Mouse (Mus musculus) naive thymus-derived CD4-positive, alpha-beta T cell, adult 2 months (primary cell): ENCODE results near the gene Adcyap1.

Experiments
- DNase-seq: peaks from one replicate; pipeline ENCODE4 v3.0.0-alpha.2; 2011; ENCODE audit warnings: low read depth

Gene Adcyap1

DNA sequence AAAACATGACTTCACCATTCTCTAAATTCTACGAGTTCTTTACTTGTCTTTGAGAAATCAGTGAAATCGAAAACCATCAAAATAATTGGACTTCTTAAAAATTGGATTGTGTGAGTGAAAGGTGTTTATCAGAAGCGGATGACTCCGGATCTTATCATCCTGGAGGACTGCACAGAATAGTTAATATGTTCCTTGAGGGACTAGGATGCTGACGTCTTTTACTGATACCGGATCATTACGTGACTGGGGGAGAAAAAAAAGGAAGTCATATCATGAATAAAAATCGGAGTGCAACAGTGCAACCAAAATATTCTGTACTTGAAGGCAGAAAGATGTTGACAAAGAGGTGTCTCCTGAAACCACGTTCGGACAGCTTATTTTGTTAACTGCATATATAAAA lies at the start of gene Adcyap1:
Gene Adcyap1, plus strand, starts transcription at position 301 of the 400 bp plus-strand sequence.
- DNase-seq, result no peak

DNA sequence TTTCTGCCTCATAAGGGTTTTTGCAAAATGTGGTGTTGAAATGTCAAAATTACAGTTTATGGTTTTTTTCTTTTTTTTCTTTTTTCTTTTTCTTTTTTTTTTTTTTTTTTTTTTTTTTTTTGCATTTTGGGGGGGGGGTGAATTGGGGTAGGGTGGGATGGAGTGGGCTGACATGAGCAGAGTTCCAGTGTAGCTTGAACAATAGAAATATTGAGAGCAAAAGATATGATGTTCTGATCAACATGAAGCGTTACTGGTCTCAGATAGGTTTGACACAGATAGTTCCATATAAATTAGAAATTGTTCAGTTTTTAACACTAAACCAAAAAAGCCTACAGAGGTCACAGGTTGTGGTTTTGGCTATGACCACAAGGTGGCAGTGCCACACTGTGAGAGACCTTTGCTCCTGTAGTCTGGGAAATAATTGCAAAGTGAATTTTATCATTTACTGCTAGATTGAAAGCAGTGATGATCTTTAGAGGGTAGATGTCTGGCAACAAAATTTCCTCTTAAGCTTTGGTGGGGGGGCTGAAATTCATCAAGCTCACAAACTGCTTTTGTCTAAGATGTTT lies 40.5 kb upstream of the Adcyap1 start:
- no peak for DNase-seq

DNA sequence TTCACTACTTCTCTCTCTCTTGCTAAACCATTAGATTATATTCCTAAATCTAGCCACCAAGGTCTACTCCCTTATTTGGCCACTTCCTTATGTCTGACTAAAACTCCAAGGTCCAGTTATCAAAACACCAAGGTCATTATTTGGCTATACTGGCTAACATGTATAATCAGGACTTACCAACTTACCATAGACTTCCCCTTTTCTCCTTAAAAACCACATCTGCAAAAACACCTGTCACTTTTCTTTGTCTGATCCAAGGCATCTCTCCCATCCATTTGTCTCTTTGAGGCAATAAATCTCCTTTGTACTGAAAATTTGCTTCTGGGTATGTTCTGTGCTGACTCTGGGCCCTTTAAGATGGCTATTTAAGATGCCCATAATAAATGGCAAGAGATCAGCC lies 29.2 kb upstream of the Adcyap1 start:
- no peak for DNase-seq

DNA sequence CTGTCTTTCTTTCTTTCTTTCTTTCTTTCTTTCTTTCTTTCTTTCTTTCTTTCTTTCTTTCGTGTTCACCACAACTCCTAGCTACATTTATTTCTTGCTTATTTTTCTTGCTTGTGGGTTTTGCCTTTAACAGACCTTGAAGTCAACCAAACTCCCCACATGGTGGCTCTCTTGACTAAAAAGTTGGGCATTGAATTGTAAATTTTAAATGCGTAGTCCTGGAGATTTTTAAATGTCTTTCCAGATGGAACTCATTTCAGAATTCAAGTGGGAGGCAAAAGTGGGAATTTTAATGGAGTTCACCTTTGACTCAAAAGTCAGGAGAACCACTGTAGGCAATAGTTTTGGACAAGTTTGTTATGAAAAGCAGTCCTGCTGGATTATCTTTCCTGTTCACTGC lies 2.0 kb upstream of the Adcyap1 start:
- DNase-seq, result no peak

DNA sequence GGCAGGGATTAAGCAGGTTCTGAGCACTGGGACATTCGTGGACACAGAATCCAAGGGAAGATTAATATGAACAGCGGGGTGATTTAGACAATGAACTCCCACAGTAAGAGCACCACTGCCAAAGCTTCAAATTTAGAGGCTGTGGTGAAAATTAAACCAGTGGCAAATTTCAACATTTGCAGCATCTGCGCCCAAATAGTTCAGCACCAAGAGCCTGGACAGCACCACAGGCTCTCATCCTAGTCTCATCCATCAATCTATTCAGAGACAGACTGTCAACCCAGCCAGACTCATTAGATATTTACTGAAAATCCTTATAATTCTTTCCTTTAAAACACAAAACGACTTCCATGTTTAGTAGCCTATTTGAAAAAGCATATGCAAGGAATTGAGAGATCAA lies 604 bp upstream of the Adcyap1 start:
- DNase-seq, result no peak

DNA sequence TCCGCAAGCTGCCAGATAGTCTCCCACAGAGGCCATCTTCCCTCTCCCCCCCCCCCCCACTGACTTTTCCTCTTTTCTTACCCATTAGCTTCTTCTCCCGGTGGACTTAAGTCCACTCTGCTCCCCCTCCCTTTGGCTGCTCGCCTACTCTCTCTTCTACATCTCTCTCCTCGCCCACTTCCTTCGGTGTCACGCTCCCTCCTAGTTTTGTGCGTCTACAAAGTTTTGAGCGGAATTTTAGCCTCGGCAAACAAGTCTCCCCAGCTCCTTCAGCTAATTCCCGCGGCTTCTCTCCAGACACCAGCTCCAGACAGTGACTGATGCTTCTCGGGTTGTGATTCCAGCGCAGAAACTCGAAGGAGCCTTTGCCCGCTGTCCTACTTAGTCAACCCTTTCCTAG lies 401 bp downstream of the Adcyap1 start:
- DNase-seq, result no peak

DNA sequence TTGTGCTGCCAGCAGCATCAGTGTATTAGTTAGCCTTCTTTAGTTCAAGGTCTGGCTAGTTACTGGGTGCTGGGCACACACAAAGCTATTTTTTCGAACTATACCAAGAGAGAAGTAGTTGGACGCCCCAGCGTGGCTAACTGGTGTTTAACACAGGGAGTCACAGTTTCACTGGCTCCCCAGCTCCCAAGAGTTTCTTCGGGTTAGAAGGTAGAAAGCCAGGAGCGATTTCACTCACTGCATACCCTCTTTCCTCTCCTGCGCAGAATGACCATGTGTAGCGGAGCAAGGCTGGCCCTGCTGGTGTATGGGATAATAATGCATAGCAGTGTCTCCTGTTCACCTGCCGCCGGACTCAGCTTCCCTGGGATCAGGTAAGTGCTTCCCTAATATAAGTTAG lies 930 bp downstream of the Adcyap1 start:
- no peak for DNase-seq

DNA sequence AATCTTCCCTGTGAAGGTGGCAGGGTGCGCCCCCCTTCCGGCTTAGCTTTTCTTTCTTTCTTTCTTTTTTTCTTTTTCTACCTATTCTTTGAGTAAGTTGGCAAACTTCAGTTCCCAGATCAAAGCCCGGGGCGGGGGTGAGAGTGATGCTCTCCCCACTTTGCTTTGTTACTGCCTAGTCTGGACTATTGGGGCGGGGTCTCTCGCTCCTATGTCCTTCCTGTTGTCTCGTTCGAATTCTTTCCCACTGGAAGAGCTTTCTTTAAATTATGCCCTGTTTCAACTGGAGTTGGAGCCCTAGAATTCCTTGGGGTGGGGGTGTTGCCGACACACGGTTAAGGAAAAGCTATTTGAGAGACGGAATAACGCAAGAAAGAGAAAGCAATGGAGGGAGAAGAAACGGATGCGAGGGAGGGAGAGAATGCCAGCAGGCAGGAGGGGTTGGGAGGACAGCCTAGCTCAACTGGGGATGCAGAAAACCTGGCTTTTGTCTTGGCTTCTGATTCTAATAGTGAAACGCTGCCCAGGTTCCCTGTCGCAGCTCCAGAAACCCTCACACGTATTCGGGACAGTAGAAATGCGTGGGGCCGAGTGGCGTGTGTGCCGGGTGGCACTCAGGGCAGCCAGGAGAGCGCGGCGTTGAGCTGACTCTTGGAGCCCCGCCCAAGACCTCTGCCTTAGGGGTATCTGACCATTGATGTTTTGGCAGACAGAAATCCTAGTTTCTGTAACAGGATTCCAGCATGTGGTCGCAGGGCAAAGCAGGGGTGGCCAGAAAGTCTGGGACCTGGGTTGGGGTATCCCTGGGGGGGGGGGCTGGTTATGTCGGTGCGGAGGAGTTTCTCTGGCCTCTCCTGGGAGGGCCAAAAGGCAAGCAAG lies 1.8 kb downstream of the Adcyap1 start:
- no peak for DNase-seq

DNA sequence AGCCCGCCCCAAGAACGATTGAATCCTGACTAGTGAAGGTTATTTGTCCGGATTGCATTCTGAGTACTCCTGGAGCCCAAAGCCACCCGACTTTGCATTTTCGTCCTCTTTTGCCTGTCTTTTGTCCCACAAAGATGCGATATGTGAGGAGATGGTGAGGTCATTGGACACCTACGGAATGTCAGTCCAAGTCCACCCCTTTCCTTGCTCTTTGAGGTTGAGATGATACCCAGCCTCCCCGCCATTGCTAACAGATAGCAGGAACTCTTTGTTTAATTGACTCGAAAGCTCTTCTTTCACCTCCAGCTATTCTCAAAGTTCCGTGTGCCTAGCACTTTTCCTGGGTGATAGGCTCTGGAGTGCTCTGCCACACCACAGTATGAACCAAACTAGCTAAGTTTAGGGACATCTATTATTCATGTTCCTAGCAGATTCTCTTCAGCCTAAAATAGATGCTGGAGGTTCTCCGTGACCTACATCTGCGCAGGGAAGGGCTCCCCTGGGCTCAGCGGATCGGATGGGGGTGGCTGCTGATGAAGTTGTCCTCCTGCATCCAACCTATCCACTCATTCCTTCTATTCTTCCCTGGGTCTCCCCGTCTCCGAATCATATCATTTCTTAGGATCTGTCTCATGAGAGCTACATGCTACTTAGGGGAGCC lies 2.6 kb downstream of the Adcyap1 start:
- no peak for DNase-seq

DNA sequence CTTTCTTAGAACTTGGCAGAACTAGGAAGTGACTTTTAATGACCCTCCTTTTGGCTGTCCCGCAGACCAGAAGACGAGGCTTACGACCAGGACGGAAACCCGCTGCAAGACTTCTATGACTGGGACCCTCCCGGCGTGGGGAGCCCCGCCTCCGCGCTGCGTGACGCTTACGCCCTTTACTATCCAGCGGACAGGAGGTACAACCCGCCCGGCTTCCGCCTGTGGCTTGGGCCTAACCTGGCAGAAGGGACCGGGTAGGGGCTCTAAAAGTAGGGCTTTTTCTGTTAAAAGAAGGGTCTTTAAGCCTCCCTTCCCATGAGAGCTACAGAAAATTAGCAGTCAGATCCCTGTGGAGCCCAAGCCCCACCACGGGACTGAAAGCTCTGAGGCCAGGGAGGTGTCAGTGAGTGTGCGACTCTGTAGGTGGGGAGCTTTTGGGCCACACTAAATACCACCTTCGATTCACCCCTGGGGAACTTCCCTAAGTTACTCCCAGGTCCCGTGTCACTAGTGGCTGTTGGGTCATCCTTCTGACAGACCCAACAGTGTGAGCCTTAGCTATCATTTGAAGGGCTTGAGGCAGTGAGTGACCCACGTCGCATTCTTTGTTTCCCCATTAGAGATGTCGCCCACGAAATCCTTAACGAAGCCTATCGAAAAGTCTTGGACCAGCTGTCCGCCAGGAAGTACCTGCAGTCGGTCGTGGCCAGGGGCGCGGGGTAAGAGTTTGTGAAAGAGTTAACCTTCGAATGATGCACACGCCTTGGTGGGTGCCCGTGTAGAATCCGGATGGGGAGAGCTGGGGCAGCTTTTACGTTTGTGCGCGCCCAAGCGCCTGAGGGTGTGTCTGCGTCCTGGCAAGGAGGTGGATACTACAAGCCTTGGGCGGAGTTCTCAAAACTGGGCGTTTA lies 3.6 kb downstream of the Adcyap1 start:
- DNase-seq, result no peak

DNA sequence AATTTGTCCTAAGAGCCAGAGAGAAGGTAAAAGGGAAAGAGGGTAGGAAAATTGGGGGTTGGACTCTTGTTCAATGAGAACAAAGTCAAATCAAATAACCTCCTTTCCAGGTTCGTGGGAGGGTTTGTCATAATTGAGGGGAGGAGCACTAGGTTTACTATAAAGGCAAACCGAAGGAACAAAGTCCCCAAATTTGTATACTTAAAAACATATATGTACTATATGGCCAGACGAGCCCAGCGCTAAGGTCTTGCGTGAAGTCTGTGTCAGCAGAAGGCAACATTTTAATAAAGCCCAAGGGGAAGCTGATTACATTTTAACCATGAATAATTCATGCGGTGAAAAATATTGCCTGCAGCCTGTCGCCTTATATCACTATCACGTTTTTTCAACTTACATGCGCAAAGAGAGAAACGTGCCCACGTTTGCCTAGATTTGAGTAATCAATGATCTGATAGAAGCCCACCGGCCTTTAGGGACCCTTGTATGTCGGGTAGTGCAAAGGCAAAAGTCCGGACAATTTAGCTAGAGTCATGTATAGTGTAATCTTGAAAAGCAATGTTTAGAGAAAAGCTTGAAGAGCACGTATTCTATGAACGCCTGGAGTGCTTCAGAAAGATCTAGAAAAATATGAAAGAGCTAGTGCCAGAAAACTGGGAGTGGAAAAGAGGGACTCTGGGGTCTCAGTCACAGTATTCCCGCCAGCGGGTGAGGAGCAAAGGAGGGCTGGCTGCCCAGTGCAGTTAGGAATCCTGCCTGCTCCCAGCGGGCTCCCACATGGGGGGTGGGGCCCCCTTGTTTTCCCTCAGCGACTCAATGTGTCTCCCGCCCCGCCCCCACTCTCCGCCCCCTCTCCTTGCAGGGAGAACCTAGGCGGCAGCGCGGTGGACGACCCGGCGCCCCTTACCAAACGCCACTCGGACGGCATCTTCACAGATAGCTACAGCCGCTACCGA lies 4.5 kb downstream of the Adcyap1 start:
- DNase-seq, result no peak

DNA sequence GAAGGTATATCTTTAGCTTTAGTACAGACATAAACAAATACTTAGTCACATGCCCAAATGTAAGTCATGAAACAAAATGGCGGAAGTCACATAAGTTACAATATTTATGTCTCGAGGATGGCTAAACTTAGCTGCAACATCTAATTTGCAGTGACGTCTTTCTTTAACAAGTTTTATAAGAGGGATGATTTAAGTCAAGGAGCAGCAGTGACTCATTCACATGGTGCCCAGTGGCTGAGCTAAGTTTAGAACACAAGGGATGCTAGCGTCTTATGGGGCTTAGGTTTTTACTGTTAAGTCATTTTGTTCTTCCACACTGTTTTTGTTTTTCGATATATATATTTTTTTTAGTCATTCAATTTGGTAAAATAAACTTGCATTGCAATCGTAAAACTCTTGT lies 19.0 kb downstream of the Adcyap1 start:
- DNase-seq, result no peak

DNA sequence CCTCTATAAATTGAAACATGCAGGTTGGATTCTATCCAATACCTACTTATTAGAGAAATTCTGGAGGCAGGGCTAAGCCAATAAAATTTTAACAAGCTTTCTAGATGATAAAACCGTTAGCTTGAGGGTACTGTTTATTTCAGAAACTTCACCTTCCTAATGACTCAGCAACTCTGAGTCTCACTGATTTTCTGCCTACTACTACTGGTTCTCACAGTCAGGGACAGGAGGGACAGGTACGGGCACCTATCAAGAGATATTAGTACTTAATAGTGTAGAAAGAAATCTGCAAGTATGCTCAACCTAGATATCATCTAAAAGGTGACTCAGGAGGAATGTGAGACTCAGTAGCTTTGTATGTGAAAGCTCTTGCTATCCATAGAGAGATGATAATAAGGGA lies 19.8 kb downstream of the Adcyap1 start:
- DNase-seq, result no peak

DNA sequence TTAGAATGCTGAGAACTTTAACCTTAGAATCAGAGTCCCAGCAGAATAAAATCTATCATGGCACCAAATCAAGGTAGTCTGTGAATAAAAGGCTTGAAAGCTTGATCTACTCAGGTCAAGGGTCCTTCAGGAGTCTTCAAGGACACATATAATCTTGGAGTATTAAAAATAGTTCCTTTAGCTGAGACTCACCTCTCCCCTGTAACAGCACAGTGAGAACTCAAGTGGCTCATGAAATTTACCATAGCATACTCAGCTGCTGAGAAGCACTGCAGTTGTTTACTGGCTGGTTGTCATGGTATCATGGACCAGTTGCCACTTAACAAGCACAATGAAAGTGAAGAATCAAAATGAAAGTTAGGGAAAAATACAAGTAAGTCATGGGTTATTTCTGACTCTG lies 38.5 kb downstream of the Adcyap1 start:
- DNase-seq, result no peak
